Mouse (Mus musculus) gastrocnemius, postnatal 36 days (tissue): Measurements from ENCODE around the gene Ahcyl2. TPM values are rescaled to one million over a fixed set of nuclear protein-coding genes. Genes with fewer than 3 reads are reported as not detected.

Source experiments
- DNase-seq, 2 experiments: peaks; one replicate each; pipeline ENCODE4 v3.0.0; 2022
- intact Hi-C: fragments of 180-260 bp; cut with DNase I; formaldehyde crosslinking; loops from one replicate; pipeline ENCODE4 v1.15.1; 2025
- total RNA-seq, 2 experiments: library from RNA; stranded (reverse); gene quantifications; 2 replicates each; pipeline ENCODE4 v1.2.3; 2021

The Ahcyl2 gene
- total RNA-seq, 2 experiments from 2014 or later = 12.7 to 14.5 TPM

GRCm38 (mm10) chr6:29841461-29841860 is 73.7 kb downstream of the Ahcyl2 start:
- intact Hi-C loops = no loop called here
- DNase-seq = no peak

GRCm38 (mm10) chr6:29847643-29848166 is 79.9 kb downstream of the Ahcyl2 start:
- intact Hi-C loops = no loop called here
- DNase-seq = no peak

- intact Hi-C loops = no loop called here
- no peak for DNase-seq
Observed at GRCm38 (mm10) chr6:29848808-29849207, 81.0 kb downstream of the Ahcyl2 start.

GRCm38 (mm10) chr6:29850096-29850495 is 82.3 kb downstream of the Ahcyl2 start:
- no peak for DNase-seq
- intact Hi-C loops = loop anchor here (5.0 kb wide), 2 partner anchors 352 to 507 kb away; no protein-coding TSS in a partner anchor

GRCm38 (mm10) chr6:29850747-29851146 is 82.9 kb downstream of the Ahcyl2 start:
- DNase-seq = no peak
- intact Hi-C loops = loop anchor here (5.0 kb wide), 2 partner anchors 352 to 507 kb away; no protein-coding TSS in a partner anchor

- intact Hi-C loops = loop anchor here (2.0 to 5.0 kb wide), 3 partner anchors 229 to 505 kb away; no protein-coding TSS in a partner anchor
Observed at GRCm38 (mm10) chr6:29851873-29852272, 84.1 kb downstream of the Ahcyl2 start.

GRCm38 (mm10) chr6:29853213-29853899 is 85.5 kb downstream of the Ahcyl2 start:
- peak; percentile 48 to 73 for DNase-seq
- intact Hi-C loops = loop anchor here (2.0 to 5.0 kb wide), 3 partner anchors 227 to 504 kb away; no protein-coding TSS in a partner anchor

More at GRCm38 (mm10) chr6:29851873-29852272, 84.1 kb downstream of the Ahcyl2 start:
- no peak for DNase-seq

- intact Hi-C loops = loop anchor here (2.0 to 5.0 kb wide), 3 partner anchors 227 to 503 kb away; no protein-coding TSS in a partner anchor
- no peak for DNase-seq
Observed at GRCm38 (mm10) chr6:29853900-29854390, 86.1 kb downstream of the Ahcyl2 start.

- intact Hi-C loops = loop anchor here (2.0 kb wide), 1 partner anchor 86 kb away; no protein-coding TSS in a partner anchor
- no peak for DNase-seq
Observed at GRCm38 (mm10) chr6:29858619-29859018, 90.8 kb downstream of the Ahcyl2 start.

GRCm38 (mm10) chr6:29859344-29859743 is 91.5 kb downstream of the Ahcyl2 start:
- no peak for DNase-seq
- intact Hi-C loops = loop anchor here (2.0 kb wide), 1 partner anchor 85 kb away; no protein-coding TSS in a partner anchor

- intact Hi-C loops = no loop called here
- no peak for DNase-seq
Observed at GRCm38 (mm10) chr6:29860238-29860637, 92.4 kb downstream of the Ahcyl2 start.

GRCm38 (mm10) chr6:29864926-29865325 is 97.1 kb downstream of the Ahcyl2 start:
- intact Hi-C loops = no loop called here
- no peak for DNase-seq

GRCm38 (mm10) chr6:29866935-29867724 is 99.3 kb downstream of the Ahcyl2 start:
- intact Hi-C loops = no loop called here
- DNase-seq = no peak

- DNase-seq = no peak
- intact Hi-C loops = no loop called here
Observed at GRCm38 (mm10) chr6:29868341-29868895, 100.6 kb downstream of the Ahcyl2 start.

GRCm38 (mm10) chr6:29873654-29874053 is 105.8 kb downstream of the Ahcyl2 start:
- DNase-seq = no peak
- intact Hi-C loops = no loop called here

GRCm38 (mm10) chr6:29875576-29875975 is 107.8 kb downstream of the Ahcyl2 start:
- no peak for DNase-seq
- intact Hi-C loops = no loop called here

- intact Hi-C loops = no loop called here
- no peak for DNase-seq
Observed at GRCm38 (mm10) chr6:29876782-29877181, 109.0 kb downstream of the Ahcyl2 start.

GRCm38 (mm10) chr6:29879579-29879978 is 111.8 kb downstream of the Ahcyl2 start:
- intact Hi-C loops = no loop called here
- no peak for DNase-seq

- intact Hi-C loops = no loop called here
- no peak for DNase-seq
Observed at GRCm38 (mm10) chr6:29880796-29881195, 113.0 kb downstream of the Ahcyl2 start.

- no peak for DNase-seq
- intact Hi-C loops = no loop called here
Observed at GRCm38 (mm10) chr6:29881936-29882335, 114.1 kb downstream of the Ahcyl2 start.
